Mouse (Mus musculus) hindbrain, embryonic 14.5 days (tissue): ENCODE results near the gene Elovl5. TPM values are rescaled to one million over a fixed set of nuclear protein-coding genes. Genes with fewer than 3 reads are reported as not detected.

Experiments
- ATAC-seq: fragments of 200-750 bp; cut with Nextera tagmentation; 2 replicates; pipeline ENCODE4 v1.8.0; 2017; ENCODE audit warnings: moderate number of reproducible peaks, mild to moderate bottlenecking, moderate TSS enrichment, moderate library complexity; ENCODE audit not compliant: low FRiP score
- DNase-seq: peaks from one replicate; pipeline ENCODE4 v3.0.0-alpha.2; 2015; ENCODE audit warnings: low spot score
- H3K27ac ChIP-seq: fragments of 300-500 bp; sonication (generic); 2 replicates; pipeline ENCODE4 v1.5.1; 2014; ENCODE audit warnings: mild to moderate bottlenecking, moderate library complexity
- H3K27me3 ChIP-seq: fragments of 300-500 bp; sonication (generic); 2 replicates; pipeline ENCODE4 v1.6.1; 2014; ENCODE audit warnings: mild to moderate bottlenecking, low read length, mixed read lengths; ENCODE audit not compliant: control insufficient read depth, insufficient read depth
- H3K36me3 ChIP-seq: fragments of 300-500 bp; sonication (generic); replicated peaks from 2 replicates; pipeline ENCODE4 v1.6.1; 2014; ENCODE audit not compliant: control insufficient read depth, insufficient read depth
- H3K4me1 ChIP-seq: fragments of 300-500 bp; sonication (generic); replicated peaks from 2 replicates; pipeline ENCODE4 v1.6.1; 2014; ENCODE audit warnings: antibody characterized with exemption, low read length, mixed read lengths; ENCODE audit not compliant: control insufficient read depth, insufficient read depth
- H3K4me2 ChIP-seq: fragments of 300-500 bp; sonication (generic); replicated peaks from 2 replicates; pipeline ENCODE4 v1.6.1; 2014; ENCODE audit warnings: mild to moderate bottlenecking, moderate library complexity
- H3K4me3 ChIP-seq: fragments of 300-500 bp; sonication (generic); replicated peaks from 2 replicates; pipeline ENCODE4 v1.5.1; 2014; ENCODE audit warnings: mild to moderate bottlenecking, low read length
- H3K9ac ChIP-seq: fragments of 300-500 bp; sonication (generic); 2 replicates; pipeline ENCODE4 v1.6.1; 2014
- H3K9me3 ChIP-seq: fragments of 300-500 bp; sonication (generic); 2 replicates; pipeline ENCODE4 v1.6.1; 2016; ENCODE audit warnings: low read length; ENCODE audit not compliant: control insufficient read depth
- WGBS: fragments of 180-500 bp; shearing (Covaris S2); extraction: QIAGEN DNeasy Blood & Tissue Kit; methylation state at CpG from one replicate; pipeline ENCODE4 v1.1.7; 2014; 5-methylcytosine and 5-hydroxymethylcytosine counted together
- polyA plus RNA-seq: library from polyadenylated mRNA; unstranded; fragments of >200 nt; fragmentation: Nextera tagmentation; extraction: Ambion mirVana; gene quantifications from 2 replicates; pipeline ENCODE4 v1.2.1, GENCODE M21; 2014

The Elovl5 gene
- polyA plus RNA-seq, 1 experiment from 2014 or later, result 73.5 TPM

DNA sequence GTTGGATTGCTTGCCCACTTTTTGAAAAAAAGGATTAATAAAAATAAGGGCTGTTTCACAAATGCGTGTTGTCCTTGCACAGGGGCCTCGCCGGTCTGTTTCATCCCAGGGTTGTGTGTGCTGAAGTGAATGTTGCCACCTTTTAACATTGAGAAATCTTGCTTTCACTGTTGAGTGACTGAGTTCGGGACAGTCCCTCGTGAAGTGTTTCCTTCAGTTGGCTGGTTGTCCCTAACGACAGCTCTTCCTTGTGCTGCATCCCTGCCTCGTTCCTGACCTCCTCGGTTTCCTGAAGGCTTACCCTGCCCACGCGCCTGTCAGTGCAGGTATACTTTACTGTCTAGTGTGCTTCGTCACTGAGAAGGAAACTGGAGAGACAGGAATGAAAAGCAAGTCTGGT, 20.7 kb downstream of the Elovl5 start:
- no peak for ATAC-seq
- no peak overlapping the region for H3K4me3 ChIP-seq

DNA sequence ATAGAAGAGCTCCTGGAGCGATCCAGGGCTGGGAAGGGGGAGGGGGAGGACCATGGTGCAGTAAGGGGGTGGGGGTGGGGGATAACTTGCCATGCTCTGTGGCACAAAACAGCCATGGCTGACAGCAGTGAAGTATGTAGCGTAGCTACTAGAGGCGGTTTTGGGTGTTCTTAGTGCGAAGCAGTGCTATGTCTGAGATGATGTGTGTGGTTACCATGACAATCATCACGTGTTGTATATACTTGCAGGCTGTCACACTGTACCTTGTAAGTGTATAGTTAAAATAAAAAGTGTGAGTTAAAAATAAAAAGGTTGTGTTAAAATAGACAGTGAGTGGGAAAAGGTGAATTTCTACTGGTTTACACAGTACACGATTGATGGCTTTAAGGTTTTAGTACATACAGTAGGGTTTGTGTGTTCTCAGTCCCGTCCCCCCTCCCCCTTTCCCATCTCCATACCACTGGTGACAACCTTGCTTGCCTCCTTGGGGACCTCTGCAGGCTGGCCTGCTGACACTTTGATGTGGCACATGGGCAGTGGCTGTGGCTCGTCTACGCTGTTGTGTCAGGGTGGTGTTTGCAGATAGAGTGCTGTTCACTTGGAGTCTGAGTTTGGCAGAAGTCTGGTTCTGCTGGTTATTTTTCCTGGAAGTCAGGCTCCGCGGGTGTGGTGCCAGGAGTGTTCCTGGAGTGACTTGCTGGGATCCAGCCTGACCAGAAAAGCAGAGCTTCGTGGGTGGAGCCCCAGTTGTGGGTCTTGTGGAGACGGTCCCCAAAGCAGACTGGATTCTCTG, 21.8 kb downstream of the Elovl5 start:
- no peak overlapping the region for H3K9ac ChIP-seq
- H3K27me3 ChIP-seq, result no peaks in the 10 kb centered on the region
- DNase-seq (no peak), ATAC-seq (peak; percentile 73; the same call in 1 of the 2 replicates)
- H3K36me3 ChIP-seq, result no peaks in the 10 kb centered on the region
- no peak overlapping the region for H3K4me2 ChIP-seq
- H3K4me1 ChIP-seq, result peaks cover 17% of the 10 kb centered on the region; the same call in 1 of the 2 replicates
- H3K9me3 ChIP-seq, result no peaks in the 10 kb centered on the region
- H3K4me3 ChIP-seq, result no peak overlapping the region
- 64% methylated on average over 13 of the region's 13 CpGs for WGBS
- H3K27ac ChIP-seq, result no peak overlapping the region

More for the DNA sequence above, 20.7 kb downstream of the Elovl5 start:
- H3K36me3 ChIP-seq, result no peaks in the 10 kb centered on the region
- H3K4me2 ChIP-seq, result no peak overlapping the region
- no peaks in the 10 kb centered on the region for H3K9me3 ChIP-seq
- no peak overlapping the region for H3K27ac ChIP-seq
- 69% methylated on average over 11 of the region's 11 CpGs for WGBS
- no peak for DNase-seq
- H3K27me3 ChIP-seq, result no peaks in the 10 kb centered on the region
- peaks cover 17% of the 10 kb centered on the region; the same call in 1 of the 2 replicates for H3K4me1 ChIP-seq
- H3K9ac ChIP-seq, result no peak overlapping the region

GRCm38 (mm10) chr9:77939554-77939920, 22.4 kb downstream of the Elovl5 start:
- peaks cover 17% of the 10 kb centered on the region; the same call in 1 of the 2 replicates for H3K4me1 ChIP-seq

GRCm38 (mm10) chr9:77941058-77941457, 23.9 kb downstream of the Elovl5 start:
- DNase-seq (no peak), ATAC-seq (no peak)
- Histone ChIP-seq H3K9ac (no peak overlapping the region), H3K4me2 (no peak overlapping the region), H3K36me3 (no peaks in the 10 kb centered on the region), H3K4me3 (no peak overlapping the region), H3K4me1 (peaks cover 17% of the 10 kb centered on the region; the same call in 1 of the 2 replicates), H3K27ac (no peak overlapping the region), H3K27me3 (no peaks in the 10 kb centered on the region), H3K9me3 (no peaks in the 10 kb centered on the region)
- 67% methylated on average over 6 of the region's 6 CpGs for WGBS

More at GRCm38 (mm10) chr9:77939554-77939920, 22.4 kb downstream of the Elovl5 start:
- no peaks in the 10 kb centered on the region for H3K27me3 ChIP-seq
- no peak overlapping the region for H3K4me3 ChIP-seq
- DNase-seq (no peak), ATAC-seq (no peak)
- H3K4me2 ChIP-seq, result no peak overlapping the region
- H3K9me3 ChIP-seq, result no peaks in the 10 kb centered on the region
- 75% methylated on average over 5 of the region's 5 CpGs for WGBS
- H3K36me3 ChIP-seq, result no peaks in the 10 kb centered on the region
- no peak overlapping the region for H3K9ac ChIP-seq
- no peak overlapping the region for H3K27ac ChIP-seq

DNA sequence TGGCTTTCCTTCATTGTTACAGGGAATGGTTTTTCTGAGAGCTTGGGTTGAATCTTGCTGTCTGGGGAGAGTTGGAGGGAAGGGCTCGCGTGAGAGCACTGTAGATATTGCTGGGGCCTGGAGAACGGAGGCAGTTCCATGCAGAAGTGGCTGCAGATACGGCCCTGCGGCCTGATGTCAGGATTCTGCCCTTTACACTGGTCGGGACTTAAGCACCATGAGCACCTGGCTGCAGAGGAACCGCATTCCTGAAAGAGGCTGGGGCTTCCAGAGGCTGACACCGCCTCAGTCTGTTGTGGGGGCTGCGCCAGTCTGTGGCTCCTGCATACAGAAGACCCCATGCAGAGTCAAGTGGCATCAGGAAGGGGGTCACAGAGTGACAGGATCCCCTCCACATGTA, 24.7 kb downstream of the Elovl5 start:
- no peak overlapping the region for H3K27ac ChIP-seq
- H3K4me3 ChIP-seq, result no peak overlapping the region
- no peaks in the 10 kb centered on the region for H3K27me3 ChIP-seq
- no peak overlapping the region for H3K4me2 ChIP-seq
- DNase-seq (no peak), ATAC-seq (no peak)
- no peaks in the 10 kb centered on the region for H3K36me3 ChIP-seq
- H3K9me3 ChIP-seq, result no peaks in the 10 kb centered on the region
- WGBS, result 75% methylated on average over 9 of the region's 9 CpGs
- H3K4me1 ChIP-seq, result peaks cover 17% of the 10 kb centered on the region; the same call in 1 of the 2 replicates
- no peak overlapping the region for H3K9ac ChIP-seq

GRCm38 (mm10) chr9:77942411-77942810, 25.2 kb downstream of the Elovl5 start:
- H3K27me3 ChIP-seq, result no peaks in the 10 kb centered on the region
- 77% methylated on average over 10 of the region's 10 CpGs for whole genome bisulfite sequencing
- no peak overlapping the region for H3K4me2 ChIP-seq
- no peak overlapping the region for H3K27ac ChIP-seq
- no peak overlapping the region for H3K4me3 ChIP-seq
- no peaks in the 10 kb centered on the region for H3K36me3 ChIP-seq
- H3K4me1 ChIP-seq, result peaks cover 17% of the 10 kb centered on the region; the same call in 1 of the 2 replicates
- H3K9ac ChIP-seq, result no peak overlapping the region
- no peak for ATAC-seq
- DNase-seq, result no peak
- H3K9me3 ChIP-seq, result no peaks in the 10 kb centered on the region

GRCm38 (mm10) chr9:77943316-77943715, 26.2 kb downstream of the Elovl5 start:
- 93% methylated on average over 2 of the region's 2 CpGs for WGBS
- DNase-seq (no peak), ATAC-seq (no peak)
- no peaks in the 10 kb centered on the region for H3K27me3 ChIP-seq
- H3K4me2 ChIP-seq, result no peak overlapping the region
- no peak overlapping the region for H3K27ac ChIP-seq
- H3K36me3 ChIP-seq, result no peaks in the 10 kb centered on the region
- H3K9ac ChIP-seq, result no peak overlapping the region
- H3K4me3 ChIP-seq, result no peak overlapping the region
- peaks cover 16% of the 10 kb centered on the region; the same call in 1 of the 2 replicates for H3K4me1 ChIP-seq
- H3K9me3 ChIP-seq, result no peaks in the 10 kb centered on the region

DNA sequence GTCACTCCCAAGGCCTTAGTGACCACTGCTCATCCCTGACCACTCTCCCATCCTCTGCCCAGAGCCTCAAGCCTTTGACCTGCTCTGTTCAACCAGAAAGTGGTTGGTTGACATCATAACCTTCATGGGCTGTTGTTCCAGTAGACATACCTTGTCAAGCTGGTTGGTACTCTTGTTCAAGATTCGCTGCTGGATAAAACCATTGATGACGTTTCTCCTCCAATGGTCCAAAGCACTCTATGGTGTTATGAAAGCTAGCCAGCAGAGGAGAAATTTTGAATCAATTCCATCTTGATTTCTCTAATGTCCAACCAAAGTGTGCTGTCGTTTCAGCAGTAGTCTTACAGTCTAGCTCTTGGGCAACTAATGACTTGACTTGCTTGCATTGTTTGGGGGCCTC, 27.0 kb downstream of the Elovl5 start:
- no peaks in the 10 kb centered on the region for H3K36me3 ChIP-seq
- WGBS, result 98% methylated on average over 3 of the region's 3 CpGs
- no peak overlapping the region for H3K4me2 ChIP-seq
- DNase-seq, result no peak
- no peaks in the 10 kb centered on the region for H3K27me3 ChIP-seq
- no peak for ATAC-seq
- no peak overlapping the region for H3K9ac ChIP-seq
- no peaks in the 10 kb centered on the region for H3K9me3 ChIP-seq
- H3K4me3 ChIP-seq, result no peak overlapping the region
- H3K4me1 ChIP-seq, result 0 out of 2 replicates have a peak, but pooled peaks cover 8% of the 10 kb centered on the region
- no peak overlapping the region for H3K27ac ChIP-seq

DNA sequence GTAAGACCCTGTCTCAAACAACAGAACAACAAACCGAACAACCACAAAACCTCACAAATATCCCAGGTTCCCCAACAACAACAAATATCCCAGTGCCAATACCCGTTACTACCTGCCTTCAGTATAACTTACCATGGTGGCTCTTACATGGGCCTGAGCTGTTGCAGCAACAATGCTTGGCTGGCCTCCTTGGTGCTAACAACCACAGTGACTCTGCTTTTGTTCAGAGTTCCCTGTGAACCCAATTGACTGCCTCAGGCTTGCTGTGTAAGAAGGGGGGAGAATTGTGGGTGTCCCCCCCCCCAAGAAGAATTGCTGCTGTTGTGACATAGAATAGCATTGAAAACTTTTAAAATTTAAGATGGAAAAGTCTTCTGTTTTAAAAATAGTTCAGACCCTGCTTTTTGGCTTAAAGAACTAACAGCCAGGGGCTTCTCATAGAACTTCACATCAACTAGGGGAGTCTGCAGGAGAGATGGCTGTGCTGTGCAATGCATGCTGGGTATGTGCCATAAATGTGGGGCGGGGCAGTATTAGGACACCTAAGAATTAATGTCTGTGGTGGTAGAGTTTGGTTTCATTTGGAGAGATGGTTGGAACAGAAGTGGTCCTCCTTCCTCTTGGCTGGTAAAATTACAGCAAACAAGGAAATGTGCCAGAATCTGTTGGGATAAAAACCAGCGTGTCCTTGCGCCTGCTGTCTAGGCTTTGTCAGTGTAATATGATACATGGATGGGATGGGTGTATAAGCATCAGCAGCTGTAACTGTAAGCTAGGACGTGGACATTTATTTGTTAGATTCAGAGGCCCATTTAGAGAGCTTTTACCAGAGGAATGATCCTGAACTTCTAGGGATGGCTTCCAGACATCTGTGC, 28.9 kb downstream of the Elovl5 start:
- H3K4me1 ChIP-seq, result 0 out of 2 replicates have a peak, but pooled peaks cover 10% of the 10 kb centered on the region
- H3K27me3 ChIP-seq, result no peaks in the 10 kb centered on the region
- 91% methylated on average over 6 of the region's 6 CpGs for WGBS
- no peak for ATAC-seq
- no peaks in the 10 kb centered on the region for H3K36me3 ChIP-seq
- no peak overlapping the region for H3K4me2 ChIP-seq
- H3K9ac ChIP-seq, result no peak overlapping the region
- no peak overlapping the region for H3K4me3 ChIP-seq
- H3K9me3 ChIP-seq, result no peaks in the 10 kb centered on the region
- no peak overlapping the region for H3K27ac ChIP-seq
- DNase-seq, result no peak
